Mouse (Mus musculus): ENCODE measurements around the gene Tnfrsf26. TPM values are rescaled to one million over a fixed set of nuclear protein-coding genes. Genes with fewer than 3 reads are reported as not detected.
A peak's percentile ranks its signal among the peaks of the same experiment; 100 is the strongest.
"Not testable (repeated sequence)": the region's sequence is repeated elsewhere in the genome, so short reads cannot be mapped to it uniquely, and the experiment has no call there.

Tnfrsf26 gene
- polyA plus RNA-seq (2011; ENCODE audit: insufficient read depth, insufficient read length, low replicate concordance, missing spikeins): 2.4 and 4.3 TPM in 2 replicates

DNA sequence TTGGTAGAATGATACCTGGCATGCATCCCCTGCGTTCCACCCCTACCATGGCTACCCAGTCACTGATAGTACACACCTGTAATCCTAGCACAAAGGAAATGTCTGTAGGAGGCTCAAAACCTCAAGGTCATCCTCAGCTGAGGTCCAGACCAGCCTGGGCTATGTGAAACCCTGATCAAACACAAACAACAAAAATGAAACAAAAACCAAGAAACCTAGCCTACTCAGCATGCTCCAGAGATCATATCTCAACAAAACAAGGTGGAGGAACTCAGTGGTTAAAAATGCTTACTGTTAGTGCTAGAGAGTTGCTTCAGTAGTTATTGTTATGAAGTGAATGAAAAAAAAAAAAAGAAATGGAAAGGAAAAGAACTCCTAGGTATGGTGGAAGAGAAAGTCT lies at the start of gene Tnfrsf26:
Tnfrsf26 (minus strand) TSS at position 183 of the 400 bp plus-strand sequence.
- Histone ChIP-seq H3K27ac (ENCODE audit: control insufficient read depth, insufficient read depth, low read depth, low read length, poor library complexity) (peak within 1 kb of the TSS; percentile 87), H3K4me1 (ENCODE audit: control insufficient read depth, insufficient read depth, low read length) (no peaks in the 10 kb centered on the region; the same call in none of the 2 replicates), H3K4me3 (replicated peaks; ENCODE audit: control insufficient read depth, low read depth, low read length) (peak within 1 kb of the TSS; percentile 63)
- TF ChIP-seq POLR2A (IDR thresholded peaks at IDR 0.05; ENCODE audit: borderline replicate concordance, control insufficient read depth, low read depth, low read length) (no peak), CTCF (IDR thresholded peaks at IDR 0.05; ENCODE audit: control insufficient read depth, insufficient read depth, low read length) (no peak)
- 45% methylated on average over 1 of the region's 1 CpGs for WGBS

DNA sequence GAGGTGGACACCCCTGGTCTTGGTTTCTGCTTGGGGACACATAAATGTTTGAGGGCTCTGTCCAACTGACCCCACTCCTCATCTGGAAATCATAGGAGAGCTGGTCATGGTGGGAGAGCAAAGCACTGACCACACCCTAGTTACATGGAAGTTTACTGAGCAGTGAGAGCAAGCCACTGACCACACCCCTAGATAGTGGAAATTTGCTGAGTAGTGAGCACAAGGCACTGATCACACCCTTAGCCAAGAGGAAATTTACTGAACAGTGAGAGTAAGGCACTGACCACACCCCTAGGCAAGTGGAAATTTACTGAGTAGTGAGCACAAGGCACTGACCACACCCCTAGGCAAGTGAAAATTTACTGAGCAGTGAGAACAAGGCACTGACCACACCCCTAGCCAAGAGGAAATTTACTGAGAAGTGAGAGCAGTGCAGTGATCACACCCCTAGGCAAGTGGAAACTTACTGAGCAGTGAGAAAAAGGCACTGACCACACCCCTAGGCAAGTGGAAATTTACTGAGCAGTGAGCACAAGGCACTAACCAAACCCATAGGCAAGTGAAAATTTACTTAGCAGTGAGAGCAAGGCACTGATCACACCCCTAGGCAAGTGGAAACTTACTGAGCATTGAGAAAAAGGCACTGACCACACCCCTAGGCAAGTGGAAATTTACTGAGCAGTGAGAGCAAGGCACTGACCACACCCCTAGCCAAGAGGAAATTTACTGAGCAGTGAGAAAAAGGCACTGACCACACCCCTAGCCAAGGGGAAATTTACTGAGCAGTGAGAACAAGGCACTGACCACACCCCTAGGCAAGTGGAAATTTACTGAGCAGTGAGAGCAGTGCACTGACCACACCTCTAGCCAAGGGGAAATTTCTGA lies 38.1 kb upstream of the Tnfrsf26 start:
- Histone ChIP-seq H3K4me3 (replicated peaks; ENCODE audit: control insufficient read depth, low read depth, low read length) (no peak overlapping the region), H3K27ac (ENCODE audit: control insufficient read depth, insufficient read depth, low read depth, low read length, poor library complexity) (no peak overlapping the region; the same call in 1 of the 2 replicates), H3K4me1 (ENCODE audit: control insufficient read depth, insufficient read depth, low read length) (no peaks in the 10 kb centered on the region; the same call in 1 of the 2 replicates)
- TF ChIP-seq POLR2A (IDR thresholded peaks at IDR 0.05; ENCODE audit: borderline replicate concordance, control insufficient read depth, low read depth, low read length) (no peak), CTCF (IDR thresholded peaks at IDR 0.05; ENCODE audit: control insufficient read depth, insufficient read depth, low read length) (no peak)

GRCm38 (mm10) chr7:143663470-143663869 lies 34.9 kb upstream of the Tnfrsf26 start:
- no peak overlapping the region for H3K27ac ChIP-seq (ENCODE audit: control insufficient read depth, insufficient read depth, low read depth, low read length, poor library complexity)
- TF ChIP-seq CTCF (IDR thresholded peaks at IDR 0.05; ENCODE audit: control insufficient read depth, insufficient read depth, low read length) (no peak), POLR2A (IDR thresholded peaks at IDR 0.05; ENCODE audit: borderline replicate concordance, control insufficient read depth, low read depth, low read length) (no peak)
- 69% methylated on average over 2 of the region's 2 CpGs for WGBS

GRCm38 (mm10) chr7:143660797-143661196 lies 32.3 kb upstream of the Tnfrsf26 start:
- Histone ChIP-seq H3K27ac (ENCODE audit: control insufficient read depth, insufficient read depth, low read depth, low read length, poor library complexity) (no peak overlapping the region), H3K4me1 (ENCODE audit: control insufficient read depth, insufficient read depth, low read length) (no peaks in the 10 kb centered on the region; the same call in 1 of the 2 replicates), H3K4me3 (replicated peaks; ENCODE audit: control insufficient read depth, low read depth, low read length) (no peak overlapping the region)
- no peak for TF ChIP-seq CTCF (IDR thresholded peaks at IDR 0.05; ENCODE audit: control insufficient read depth, insufficient read depth, low read length)
- no peak for TF ChIP-seq POLR2A (IDR thresholded peaks at IDR 0.05; ENCODE audit: borderline replicate concordance, control insufficient read depth, low read depth, low read length)

More at GRCm38 (mm10) chr7:143663470-143663869, 34.9 kb upstream of the Tnfrsf26 start:
- Histone ChIP-seq H3K4me3 (replicated peaks; ENCODE audit: control insufficient read depth, low read depth, low read length) (no peak overlapping the region), H3K4me1 (ENCODE audit: control insufficient read depth, insufficient read depth, low read length) (no peaks in the 10 kb centered on the region; the same call in 1 of the 2 replicates)

DNA sequence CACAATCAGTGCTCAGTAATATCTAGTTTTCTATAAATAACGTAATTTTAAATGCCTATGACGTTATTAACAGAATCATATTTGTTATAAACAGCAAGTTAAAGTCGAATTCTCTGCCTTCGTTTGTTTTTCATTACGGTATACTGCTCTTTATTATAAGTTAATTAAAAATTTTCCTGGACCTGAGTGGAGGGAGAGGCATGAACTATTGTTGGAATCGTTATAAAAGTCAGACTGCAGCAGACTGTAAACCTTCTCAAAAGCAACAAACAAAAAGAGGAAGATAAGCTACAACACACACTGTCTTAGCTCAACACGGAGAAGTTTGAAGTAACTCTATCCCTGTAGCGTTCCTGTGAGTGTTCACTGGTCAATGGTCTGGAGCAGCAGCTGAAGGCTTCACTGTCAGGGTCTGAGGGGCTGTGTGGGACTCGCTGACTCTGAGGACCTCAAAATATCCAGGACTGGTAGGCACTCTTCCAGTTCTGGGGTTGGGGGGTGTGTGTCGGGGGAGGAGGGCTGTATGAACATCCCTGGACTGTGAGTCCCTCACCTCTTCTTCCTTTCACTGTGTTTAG lies 21.3 kb upstream of the Tnfrsf26 start:
- 50% methylated on average over 10 of the region's 10 CpGs for WGBS
- not testable (repeated sequence) for H3K4me1 ChIP-seq (ENCODE audit: control insufficient read depth, insufficient read depth, low read length); H3K27ac ChIP-seq (ENCODE audit: control insufficient read depth, insufficient read depth, low read depth, low read length, poor library complexity); H3K4me3 ChIP-seq (replicated peaks; ENCODE audit: control insufficient read depth, low read depth, low read length)

GRCm38 (mm10) chr7:143649034-143649768 lies 20.7 kb upstream of the Tnfrsf26 start, which contains the start of gene Tnfrsf22:
Tnfrsf22 (minus strand) TSS chr7:143649661.
- 7% methylated on average over 39 of the region's 39 CpGs for WGBS
- TF ChIP-seq POLR2A (IDR thresholded peaks at IDR 0.05; ENCODE audit: borderline replicate concordance, control insufficient read depth, low read depth, low read length) (peak; percentile 38; the same call in 1 of the 2 replicates), CTCF (IDR thresholded peaks at IDR 0.05; ENCODE audit: control insufficient read depth, insufficient read depth, low read length) (no peak)
- H3K27ac ChIP-seq (ENCODE audit: control insufficient read depth, insufficient read depth, low read depth, low read length, poor library complexity): no peak within 1 kb of the TSS

DNA sequence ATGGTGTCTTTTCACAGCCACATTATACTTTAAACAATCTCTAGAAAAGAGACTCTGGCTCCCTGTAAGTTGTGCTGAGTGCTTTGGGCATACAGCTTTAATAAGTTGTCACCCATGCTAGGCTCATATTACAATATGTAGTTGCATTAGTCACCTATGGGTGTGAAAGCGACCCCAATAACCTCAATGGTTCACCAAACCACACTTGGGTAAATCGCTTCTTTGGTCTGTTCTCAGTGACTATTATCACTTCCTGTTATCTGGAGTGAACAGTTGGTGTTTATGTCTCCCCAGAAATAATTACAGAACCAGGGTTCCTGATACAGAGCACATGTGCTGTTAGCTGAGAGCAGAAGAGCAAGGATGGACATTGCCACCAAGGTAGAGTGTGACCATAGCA lies 15.4 kb upstream of the Tnfrsf26 start:
- not testable (repeated sequence) for H3K27ac ChIP-seq (ENCODE audit: control insufficient read depth, insufficient read depth, low read depth, low read length, poor library complexity); H3K4me1 ChIP-seq (ENCODE audit: control insufficient read depth, insufficient read depth, low read length); H3K4me3 ChIP-seq (replicated peaks; ENCODE audit: control insufficient read depth, low read depth, low read length)
- WGBS: 48% methylated on average over 2 of the region's 2 CpGs

More at GRCm38 (mm10) chr7:143649034-143649768, 20.7 kb upstream of the Tnfrsf26 start, which contains the start of gene Tnfrsf22:
- Histone ChIP-seq H3K4me1 (ENCODE audit: control insufficient read depth, insufficient read depth, low read length) (no peaks in the 10 kb centered on the region; the same call in 1 of the 2 replicates), H3K4me3 (replicated peaks; ENCODE audit: control insufficient read depth, low read depth, low read length) (peak within 1 kb of the TSS; percentile 66)

- no peak overlapping the region for H3K4me3 ChIP-seq (replicated peaks; ENCODE audit: control insufficient read depth, low read depth, low read length)
- no peaks in the 10 kb centered on the region; the same call in 1 of the 2 replicates for H3K4me1 ChIP-seq (ENCODE audit: control insufficient read depth, insufficient read depth, low read length)
- H3K27ac ChIP-seq (ENCODE audit: control insufficient read depth, insufficient read depth, low read depth, low read length, poor library complexity): no peak overlapping the region
- WGBS: 77% methylated on average over 1 of the region's 1 CpGs
- TF ChIP-seq CTCF (IDR thresholded peaks at IDR 0.05; ENCODE audit: control insufficient read depth, insufficient read depth, low read length): no peak
- no peak for TF ChIP-seq POLR2A (IDR thresholded peaks at IDR 0.05; ENCODE audit: borderline replicate concordance, control insufficient read depth, low read depth, low read length)
Observed at GRCm38 (mm10) chr7:143636674-143637073, 8.2 kb upstream of the Tnfrsf26 start.

Data from bone marrow, adult 2 months (tissue).